Mouse (Mus musculus) ES-Bruce4 (cell line): ENCODE data around the gene Ercc4.

Experiments used
- CTCF ChIP-seq: IDR thresholded peaks from one replicate; pipeline ENCODE4 v1.8.1; 2011; ENCODE audit warnings: low read depth, low read length
- EP300 ChIP-seq: IDR thresholded peaks from 2 replicates; pipeline ENCODE4 v1.6.1; 2011; ENCODE audit warnings: low read depth, low read length; ENCODE audit not compliant: insufficient read depth
- POLR2A ChIP-seq: IDR thresholded peaks from one replicate; pipeline ENCODE4 v1.8.1; 2011; ENCODE audit warnings: low read length; ENCODE audit not compliant: insufficient read depth

DNA sequence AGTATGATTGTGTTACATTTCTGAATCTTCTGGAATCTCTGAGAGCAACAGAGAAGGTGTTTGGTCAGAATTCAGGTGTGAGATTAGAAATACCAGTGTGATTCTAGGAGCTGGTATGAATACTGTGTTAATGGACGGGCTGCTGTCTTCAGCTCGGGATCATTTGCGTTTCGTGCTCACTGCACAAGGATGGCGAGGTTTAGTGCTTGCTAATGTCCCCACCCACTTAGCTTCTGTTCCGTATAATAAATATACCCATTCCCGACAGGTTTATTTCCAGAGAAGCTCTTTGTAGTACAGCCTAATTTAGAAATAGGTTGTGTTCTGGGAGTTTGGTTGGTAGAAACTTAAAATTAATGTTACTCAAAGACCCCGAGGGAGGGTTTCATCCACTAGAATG is 15.9 kb downstream of the Ercc4 start:
- TF ChIP-seq CTCF (no peak), EP300 (no peak), POLR2A (no peak)
